Mouse (Mus musculus) CD4-positive helper T cell, adult 2 months (primary cell): ENCODE results near the gene Gatd1.
A peak's percentile ranks its signal among the peaks of the same experiment; 100 is the strongest.

Experiments
- DNase-seq: peaks from one replicate; pipeline ENCODE4 v3.0.0-alpha.2; 2012; ENCODE audit warnings: low read depth, missing footprints, low spot score

Gene Gatd1

DNA sequence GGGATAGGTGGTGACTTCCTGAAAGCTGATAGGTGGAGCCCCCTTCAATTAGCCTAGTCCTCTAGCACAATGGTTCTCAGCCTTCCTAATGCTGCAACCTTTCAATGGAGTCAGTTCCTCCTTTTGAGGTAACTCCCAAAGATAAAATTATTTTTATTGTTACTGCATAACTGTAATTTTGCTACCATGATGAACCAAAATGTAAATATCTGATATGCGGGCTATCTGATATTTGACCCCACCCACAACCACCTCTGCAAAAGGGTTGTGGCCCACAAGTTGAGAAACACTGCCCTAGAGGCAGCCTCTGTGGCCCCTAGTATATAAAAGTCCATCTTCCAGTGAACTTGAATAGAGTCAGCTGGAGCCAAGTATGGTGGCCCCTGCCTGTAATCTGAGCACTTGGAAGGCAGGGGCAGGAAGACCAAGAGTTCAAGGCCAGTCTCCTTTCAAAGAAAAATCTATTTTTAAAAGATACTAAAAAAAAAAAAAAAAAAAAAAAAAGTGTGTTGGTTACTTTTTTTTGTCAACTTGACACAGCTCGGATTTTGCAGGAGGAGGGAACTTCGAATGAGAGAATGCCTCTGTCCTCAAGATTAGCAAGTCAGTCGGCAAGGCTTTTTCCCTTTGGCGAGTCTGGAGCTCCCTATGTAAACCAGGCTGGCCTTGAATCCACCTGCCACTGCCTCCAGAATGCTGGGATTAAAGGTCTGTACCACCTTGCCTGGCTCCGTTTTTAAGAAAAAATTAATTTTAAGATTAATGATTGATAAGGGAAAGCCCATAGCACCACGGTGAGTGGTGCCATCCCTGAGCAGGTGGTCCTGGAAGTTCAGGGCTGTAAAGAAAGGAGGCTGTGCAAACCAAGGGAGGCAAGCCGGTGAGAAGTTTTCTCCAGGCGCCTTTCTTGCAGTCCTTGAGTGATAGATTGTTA is 23.3 kb downstream of the Gatd1 start:
- DNase-seq = no peak

DNA sequence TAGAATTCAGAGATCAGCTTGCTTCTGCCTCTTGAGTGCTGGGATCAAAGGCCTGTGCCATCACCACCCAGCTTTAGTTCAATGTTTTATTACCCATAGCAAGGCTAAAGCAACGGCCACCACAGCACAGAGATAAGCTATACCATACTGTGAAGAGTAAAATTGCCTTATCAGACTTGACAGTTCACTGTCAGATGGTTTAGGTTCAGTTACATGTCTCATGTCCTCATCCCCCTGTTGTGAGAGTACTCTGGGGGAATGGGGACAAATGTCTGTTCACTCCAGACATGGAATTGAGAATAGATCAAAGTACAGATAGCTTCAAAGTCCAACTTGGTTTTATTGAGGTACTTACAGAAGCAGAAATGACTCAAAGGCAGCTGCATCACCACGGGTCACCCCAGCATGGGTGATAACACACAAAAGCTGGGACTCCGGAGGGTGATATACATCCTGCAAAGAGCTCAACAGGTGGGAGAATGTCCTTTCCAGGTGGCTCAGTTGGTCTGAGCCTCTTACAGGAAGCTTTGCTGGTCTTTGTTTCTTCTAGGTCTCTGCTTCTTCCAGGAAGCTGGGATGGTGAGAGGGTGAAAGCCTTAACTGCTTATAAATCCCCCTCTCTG is 25.3 kb downstream of the Gatd1 start:
- no peak for DNase-seq

DNA sequence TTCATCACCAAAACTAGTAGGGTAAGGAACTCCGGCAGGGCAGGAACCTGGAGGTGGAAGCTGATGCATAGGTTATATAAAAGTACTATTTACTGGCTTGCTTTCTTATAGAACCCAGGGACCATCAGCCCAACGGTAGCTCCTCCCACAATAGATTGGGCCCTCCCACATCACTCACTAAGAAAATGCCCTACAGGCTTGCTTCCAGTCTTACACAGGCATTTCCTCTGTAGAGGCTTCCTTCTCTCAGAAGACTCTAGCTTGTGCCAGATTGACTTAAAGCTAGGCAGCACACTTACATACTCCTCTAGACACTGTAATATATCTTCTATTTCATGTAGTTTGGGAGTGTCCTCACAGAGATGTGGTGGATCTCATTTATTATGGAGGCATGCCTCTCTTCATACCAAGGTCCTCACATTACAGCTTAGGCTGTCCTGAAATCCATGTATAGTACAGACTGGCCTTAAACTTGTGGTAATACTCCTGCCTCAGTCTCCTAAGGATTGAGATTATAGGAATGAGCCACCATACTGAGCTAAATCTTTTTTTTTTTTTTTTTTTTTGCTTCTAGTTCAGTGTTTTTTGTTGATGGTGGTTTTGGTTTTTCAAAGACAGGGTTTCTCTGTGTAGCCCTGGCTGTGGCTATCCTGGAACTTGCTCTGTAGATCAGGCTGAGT is 26.0 kb downstream of the Gatd1 start:
- DNase-seq = no peak

DNA sequence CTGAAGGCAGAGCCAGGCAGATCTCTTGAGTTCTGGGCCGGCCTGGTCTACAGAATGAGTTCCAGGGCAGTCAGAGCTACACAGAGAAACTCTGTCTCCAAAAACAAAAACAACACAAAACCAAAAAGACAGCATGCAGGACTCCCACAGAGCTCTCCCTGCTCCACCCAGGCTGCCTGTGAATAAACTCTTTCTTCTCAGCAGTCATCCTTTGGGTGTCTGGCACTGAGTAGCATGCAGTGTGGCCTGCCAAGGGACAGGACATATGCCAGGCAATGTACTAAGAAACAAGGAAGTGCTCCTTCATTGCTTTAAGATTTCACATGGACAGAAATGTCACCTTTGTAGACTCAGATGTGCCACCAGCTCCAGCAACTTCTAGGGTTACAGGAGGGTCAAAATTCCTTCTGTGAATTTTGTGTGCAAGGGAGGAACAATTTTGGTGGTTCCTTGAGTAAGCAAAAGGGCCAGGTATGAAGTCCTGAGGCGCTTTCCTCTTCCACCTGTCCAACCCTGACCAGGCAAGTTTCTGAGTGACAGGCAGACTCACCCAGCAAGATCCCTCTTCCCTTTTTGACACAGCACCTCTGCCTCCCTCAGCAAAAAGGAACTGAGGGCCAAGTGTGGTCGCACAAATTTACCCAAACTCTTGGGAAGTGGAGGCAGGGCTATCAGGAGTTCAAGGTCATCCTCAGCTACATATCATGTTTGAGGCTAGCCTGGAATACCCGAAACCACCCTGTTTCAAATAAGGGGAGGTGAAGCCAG is 32.7 kb downstream of the Gatd1 start:
- no peak for DNase-seq

DNA sequence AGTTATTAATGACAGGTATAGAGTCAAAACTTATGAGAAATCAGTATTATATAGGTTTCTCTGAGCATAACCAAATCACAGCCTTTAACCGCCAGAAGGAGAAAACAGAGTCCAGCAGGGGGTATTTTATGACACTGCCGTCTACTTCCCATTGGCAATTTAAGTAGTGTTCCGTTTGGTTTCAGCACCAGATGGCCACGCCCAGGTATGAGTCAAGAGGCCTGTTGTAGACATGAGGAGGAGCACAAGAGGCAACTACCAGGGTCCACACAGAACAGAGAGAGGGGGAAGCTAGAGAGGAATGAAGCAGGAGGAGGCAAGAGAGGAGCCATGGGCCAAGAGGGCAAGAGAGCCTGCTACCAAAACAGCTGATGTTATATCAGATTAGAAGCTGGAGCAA is 34.4 kb downstream of the Gatd1 start:
- no peak for DNase-seq

DNA sequence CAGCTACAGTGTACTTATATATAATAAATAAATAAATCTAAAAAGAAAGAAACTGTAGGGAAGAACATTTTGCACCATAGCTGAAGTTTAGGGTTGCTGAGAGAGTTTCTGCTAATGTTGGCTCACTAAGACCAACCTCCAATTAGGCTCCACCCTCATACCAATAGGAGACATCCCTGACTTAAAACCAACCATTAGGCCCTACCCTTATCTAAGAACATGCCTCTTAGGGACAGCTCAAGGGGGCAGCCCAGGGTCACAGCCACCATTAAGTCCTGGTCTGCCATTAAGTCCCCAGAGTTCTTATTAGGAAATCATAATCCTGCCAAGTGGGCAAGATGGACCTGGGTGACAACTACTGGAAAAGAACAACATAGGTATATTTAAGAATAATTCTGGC is 39.5 kb downstream of the Gatd1 start:
- no peak for DNase-seq

DNA sequence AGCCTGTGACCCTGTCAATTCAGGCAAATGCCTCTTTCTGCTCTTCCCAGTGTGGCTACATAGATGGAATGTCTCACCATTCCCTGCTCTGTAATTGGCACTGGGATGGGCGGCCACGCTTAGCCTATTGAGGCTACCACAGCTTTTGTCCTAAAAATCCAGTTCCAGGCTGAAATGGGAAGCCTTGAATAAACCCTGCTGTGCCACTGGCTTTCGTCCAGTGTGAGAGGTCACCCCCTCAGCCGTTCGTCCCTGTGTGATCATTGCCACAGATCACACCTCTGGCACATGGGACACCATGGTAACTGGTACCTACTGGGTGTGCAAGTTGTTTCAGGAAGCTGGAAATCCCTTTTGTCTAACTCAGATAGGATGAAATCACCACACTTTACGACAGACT is 40.3 kb downstream of the Gatd1 start:
- DNase-seq = no peak

DNA sequence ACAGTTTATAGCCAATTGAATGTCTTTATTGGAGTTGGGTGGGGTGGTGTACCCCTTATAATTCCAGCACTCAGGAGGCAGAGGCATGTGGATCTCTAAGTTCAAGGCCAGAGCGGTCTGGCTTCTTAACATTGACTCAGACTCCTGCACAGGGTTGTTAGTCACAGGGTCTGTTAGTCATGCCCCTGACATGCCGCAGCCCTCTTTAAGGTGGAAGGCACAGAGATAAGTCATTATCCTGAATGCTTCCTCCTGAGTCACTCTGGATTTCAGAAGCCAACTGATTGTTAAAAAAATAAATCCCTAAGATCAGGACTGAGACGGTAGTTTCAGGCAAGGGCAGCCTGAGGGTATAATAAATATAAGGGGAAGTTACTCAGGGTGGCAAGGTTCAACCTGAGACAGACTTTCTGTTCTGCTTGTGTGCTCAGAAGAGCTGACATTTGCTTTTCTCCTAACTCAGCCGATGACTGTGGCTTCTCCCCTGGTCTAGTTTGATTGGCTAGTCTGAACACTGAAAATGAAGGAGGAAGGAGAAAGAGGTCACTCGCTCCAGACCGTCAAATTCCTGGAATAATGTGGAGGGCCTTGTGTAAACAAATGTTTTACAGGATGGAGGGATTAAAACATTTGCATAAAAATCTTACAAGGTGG is 41.9 kb downstream of the Gatd1 start:
- DNase-seq = no peak

DNA sequence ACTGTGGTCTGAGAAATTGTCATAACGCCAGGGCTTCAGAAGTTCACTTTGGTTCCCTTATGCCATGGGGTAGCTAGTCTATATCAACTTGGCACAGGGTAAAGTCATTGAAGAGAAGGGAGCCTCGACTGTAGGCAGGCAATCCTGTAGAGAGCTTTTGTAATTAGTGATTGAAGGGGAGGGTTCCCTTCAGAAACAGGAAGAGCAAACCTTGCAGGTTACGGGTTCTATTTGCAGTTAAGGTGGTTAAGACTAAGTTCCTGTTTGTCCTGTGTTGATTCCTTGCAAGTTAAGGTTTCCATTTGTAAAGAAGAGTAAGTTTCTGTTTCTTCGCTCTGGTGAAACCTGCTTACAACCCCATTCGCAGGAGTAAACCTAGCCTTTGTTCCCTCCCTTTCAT is 44.0 kb downstream of the Gatd1 start:
- no peak for DNase-seq

DNA sequence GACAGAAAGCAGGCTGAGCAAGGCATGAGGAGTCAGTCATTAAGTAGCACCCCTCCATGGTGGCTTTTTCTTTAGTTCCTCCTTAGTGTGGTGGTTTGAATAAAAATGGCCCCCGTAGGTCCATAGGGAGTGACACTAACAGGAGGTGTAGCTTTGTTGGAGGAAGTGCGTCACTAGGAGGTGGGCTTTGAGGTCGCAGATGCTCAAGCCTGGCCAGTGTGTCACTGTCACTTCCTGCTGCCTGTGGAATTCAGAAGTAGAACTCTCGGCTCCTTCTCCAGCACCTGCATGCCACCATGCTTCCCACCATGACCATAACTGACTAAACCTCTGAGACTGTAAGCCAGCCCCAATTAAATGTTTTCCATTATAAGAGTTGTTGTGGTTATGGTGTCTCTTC is 46.6 kb downstream of the Gatd1 start:
- DNase-seq = no peak

DNA sequence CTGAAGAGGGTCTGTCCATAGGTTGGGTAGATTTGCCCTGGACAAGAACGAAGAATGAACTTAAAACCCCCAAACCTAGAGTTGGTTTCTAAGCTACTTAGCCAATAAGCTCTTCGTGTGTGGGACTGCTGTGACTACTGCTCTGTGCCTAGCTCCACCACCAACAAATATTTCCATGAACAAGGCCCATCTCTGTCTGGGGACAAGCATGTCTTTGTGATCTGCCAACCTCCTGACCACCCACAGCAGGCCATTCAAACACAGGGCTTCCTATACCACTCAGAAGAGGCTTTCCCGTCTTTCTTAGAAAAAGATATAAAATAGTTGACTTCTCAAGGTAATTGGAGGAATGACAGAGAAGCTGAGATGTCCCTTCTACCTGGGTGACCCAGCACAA is 48.9 kb downstream of the Gatd1 start:
- DNase-seq = no peak

DNA sequence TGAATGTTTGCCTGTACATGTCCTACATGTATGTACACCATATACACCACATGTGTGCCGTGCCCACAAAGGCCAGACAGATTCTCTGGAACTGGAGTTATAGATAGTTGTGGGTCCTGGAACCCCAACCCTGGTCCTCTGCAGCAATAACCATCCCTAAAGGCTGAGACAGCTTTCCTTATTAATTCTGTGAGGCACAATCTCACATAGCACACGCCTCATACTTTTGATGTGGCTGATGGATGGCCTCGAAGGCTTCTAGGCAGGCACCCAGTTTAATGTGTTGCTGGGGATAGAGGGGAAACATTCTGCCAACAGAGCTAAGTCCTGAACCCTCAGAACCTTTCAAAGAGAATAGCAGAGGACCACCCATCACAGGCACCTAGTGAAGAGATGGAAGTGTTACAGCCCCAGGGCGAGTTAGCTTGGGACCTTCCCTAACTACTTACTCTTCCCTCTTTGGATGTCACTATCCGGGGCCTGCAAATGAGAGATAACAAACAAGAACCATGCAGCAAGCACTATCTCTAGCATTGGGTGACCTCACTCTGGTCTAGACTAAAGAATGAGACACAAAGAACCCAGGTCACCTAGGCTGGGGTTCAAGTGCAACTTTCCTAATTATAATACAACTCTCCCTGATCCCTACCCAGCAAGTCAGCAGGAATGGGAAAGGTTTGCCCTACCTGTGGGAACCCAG is 49.4 kb downstream of the Gatd1 start:
- no peak for DNase-seq

DNA sequence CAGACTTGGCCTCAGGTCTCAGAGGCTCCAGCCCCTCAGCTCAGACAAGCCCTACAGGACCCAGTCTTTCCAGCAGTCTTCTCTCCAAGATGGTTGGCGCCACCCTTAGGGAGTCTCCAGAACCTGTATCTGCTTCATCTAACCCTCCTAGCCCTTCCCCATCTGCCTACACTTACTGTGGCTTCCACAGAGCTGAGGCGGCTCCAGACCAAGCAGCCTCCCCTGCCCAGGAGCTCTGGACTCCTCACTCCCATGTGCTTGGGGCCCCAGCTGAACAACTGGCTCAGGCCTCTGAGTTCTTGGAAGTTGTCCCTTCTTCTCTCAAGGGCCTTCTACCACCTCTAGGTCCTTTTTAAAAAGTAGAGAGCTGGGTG is 50.2 kb downstream of the Gatd1 start:
- no peak for DNase-seq

DNA sequence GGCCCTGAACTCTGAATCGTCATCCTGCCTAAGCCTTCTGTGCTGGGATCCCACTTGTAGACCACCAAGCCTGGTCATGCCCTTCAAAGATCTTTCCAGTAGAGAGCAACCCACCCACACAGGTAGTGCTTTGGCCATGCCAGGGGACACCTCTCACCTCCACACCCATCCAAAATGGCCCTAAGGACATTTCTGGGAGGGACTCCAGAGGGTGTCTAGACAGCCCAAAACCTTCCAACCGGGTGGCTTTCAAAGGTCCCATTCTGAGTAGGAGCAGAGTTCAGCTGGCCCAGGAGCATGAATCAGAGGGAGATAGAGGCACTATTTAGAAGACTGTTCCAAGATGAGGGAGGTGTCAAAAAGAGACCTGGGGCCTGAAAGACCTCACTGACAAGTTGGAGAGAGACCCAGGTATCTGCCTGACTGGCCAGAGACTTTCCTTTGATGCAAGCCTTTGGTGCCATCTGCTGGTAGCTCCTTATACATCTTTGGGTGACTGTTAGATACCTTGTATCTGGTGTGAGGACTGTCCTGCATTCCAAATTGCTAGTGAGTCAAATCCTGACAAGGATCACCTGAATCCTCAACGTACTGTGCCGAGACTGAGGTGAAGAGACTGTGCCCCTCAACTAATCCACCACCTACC is 50.7 kb downstream of the Gatd1 start:
- peak; percentile 78 for DNase-seq

DNA sequence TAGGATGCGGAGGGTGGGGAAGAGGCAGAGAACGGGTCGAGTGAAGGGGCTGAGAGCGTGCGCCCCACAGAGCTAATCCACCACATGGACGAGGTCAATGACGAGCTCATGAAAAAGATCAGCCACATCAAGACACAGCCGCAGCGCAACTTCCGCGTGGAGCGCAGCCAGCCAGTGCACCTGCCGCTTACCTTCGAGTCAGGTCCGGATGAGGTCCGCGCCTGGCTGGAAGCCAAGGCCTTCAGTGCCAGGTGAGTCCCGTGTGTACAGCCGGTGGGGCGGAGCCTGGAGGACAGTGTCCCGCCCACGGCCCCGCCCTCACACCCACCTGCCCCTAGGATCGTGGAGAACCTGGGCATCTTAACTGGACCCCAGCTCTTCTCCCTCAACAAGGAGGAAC is 52.4 kb downstream of the Gatd1 start:
- DNase-seq = peak; percentile 60
